Mouse (Mus musculus) natural killer cell, adult 2 months (primary cell): ENCODE measurements around the gene Ppil2.

Experiments used
- DNase-seq, 2 experiments: peaks; one replicate each; pipeline ENCODE4 v3.0.0; 2022; ENCODE audit warnings: low spot score in 2 of 2

Gene Ppil2

GRCm38 (mm10) chr16:17102630-17103220 is 8.3 kb downstream of the Ppil2 start:
- no peak for DNase-seq

GRCm38 (mm10) chr16:17096938-17097337 is 14.1 kb downstream of the Ppil2 start:
- no peak for DNase-seq

DNA sequence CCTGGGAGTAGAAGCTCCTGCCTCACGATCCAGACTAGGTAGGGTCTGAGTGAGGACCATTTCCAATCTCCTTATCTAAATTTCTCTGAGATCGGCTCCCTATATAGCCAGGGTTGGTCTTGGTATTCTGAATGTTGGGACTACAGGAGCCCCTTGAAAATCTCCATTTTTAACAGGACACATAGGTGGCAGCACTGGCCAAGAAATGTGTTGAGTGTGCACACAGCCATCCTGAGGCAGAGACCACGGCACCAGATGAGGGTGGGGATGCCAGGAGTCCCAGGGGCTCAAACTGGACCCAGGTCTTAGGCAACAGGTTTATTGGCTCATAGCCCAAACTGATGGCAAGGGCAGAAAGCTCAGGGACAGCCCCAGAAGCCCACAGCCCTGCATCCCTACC is 22.7 kb downstream of the Ppil2 start:
- DNase-seq, result no peak

GRCm38 (mm10) chr16:17086669-17087193 is 24.3 kb downstream of the Ppil2 start:
- DNase-seq, result peak in 1 of 2 experiments; percentile 7

- DNase-seq, result peak; percentile 28 to 69
Measured at GRCm38 (mm10) chr16:17086241-17086640, 24.8 kb downstream of the Ppil2 start.

DNA sequence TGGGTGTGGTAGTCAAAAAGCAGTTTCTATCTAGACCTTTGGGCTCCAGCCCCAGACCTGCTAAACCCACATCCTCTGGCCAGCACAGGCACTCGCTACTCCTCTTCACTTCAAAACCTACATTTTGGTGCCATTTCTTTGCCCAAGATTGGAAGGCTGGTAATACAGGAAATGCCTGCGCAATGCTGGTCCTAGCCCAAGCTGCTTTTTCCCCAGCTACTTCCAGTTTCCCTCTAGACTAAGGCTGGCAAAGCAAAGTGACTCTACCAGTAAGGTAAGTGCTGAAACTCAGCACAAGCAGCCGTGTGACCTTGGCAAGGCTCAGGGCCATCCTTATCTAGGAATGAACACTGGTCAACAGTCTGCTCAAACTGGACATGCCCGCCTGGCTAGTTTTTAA is 25.4 kb downstream of the Ppil2 start:
- peak; percentile 67 to 83 for DNase-seq

- no peak for DNase-seq
Measured at GRCm38 (mm10) chr16:17082121-17082792, 28.8 kb downstream of the Ppil2 start.

- DNase-seq, result no peak
Measured at GRCm38 (mm10) chr16:17078101-17078500, 33.0 kb downstream of the Ppil2 start.

DNA sequence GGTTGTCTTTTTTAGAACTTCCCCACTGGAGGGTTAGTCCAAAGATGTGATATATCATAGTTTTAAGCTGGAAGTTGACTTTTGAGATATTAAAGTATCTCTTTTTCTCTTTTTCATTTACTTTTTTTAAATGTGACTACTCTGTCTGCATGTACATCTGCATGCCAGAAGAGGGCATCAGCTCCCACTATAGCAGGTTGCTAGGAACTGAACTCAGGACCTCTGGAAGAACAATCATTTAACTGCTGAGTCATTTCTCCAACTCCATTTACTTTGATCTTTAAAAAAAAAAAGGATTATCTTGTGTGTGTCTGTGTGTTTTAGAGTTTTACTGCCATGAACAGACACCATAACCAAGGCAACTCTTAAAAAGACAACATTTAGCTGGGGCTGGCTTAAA is 34.2 kb downstream of the Ppil2 start:
- DNase-seq, result no peak

DNA sequence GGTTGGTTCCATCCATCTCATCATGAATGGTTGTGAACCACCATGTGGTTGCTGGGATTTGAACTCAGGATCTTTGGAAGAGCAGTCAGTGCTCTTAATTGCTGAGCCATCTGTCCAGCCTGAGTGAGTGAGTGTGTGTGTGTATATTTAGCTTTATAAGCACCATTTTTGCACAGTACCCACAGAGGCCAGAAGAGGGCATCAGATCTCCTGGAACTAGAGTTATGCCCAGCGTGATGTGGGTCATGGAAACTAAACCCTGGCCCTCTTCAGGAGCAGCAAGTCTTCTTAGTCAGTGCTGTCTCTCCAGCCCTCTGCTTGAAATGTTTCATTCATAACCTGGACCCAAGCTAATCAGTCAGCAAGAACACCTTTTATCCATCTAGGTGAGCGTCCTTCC is 34.8 kb downstream of the Ppil2 start:
- DNase-seq, result peak; percentile 8 to 12

DNA sequence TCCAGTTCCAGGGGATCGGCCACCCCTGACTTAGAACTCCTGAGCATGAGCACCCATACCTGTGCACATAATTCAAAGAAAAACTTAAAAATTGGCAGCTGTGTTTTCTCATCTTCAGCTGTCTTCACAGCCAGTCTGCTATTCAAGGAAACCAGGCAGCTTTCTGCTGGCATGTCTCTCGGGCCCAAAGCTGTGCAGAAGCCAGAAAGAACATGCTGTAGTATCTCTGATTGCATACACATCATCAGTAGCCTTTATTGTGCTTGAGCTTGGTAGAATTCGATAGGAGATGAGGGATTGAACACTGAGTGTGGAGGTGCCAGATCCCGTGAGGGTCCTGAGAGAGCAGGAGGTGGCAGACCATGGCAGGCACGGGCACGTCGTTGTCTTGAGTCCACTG is 38.1 kb downstream of the Ppil2 start:
- no peak for DNase-seq

DNA sequence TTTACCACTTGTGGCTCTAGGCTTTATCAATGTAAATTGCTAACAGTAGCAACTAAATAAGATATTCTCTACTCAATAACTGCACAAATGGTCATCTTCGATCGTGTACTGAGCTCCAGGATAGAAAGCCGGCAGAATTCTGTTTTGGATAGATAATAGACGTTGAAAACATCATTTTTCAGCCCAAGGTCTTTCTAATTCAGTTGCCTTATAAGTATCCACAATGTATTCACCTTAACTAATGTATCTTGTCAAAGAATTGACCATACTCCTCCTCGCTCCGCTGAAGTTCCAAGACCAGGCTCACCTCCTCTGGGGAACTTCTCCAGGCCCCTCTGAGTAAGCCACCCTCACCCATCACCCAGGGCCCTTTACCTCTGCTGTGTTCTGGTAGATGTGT is 40.3 kb downstream of the Ppil2 start:
- no peak for DNase-seq

- peak; percentile 62 to 63 for DNase-seq
Measured at GRCm38 (mm10) chr16:17069511-17070443, 41.3 kb downstream of the Ppil2 start, which contains the start of gene Ypel1. Ypel1 (plus strand) TSS chr16:17069696.

GRCm38 (mm10) chr16:17067552-17067951 is 43.5 kb downstream of the Ppil2 start:
- no peak for DNase-seq

GRCm38 (mm10) chr16:17062338-17062737 is 48.7 kb downstream of the Ppil2 start:
- DNase-seq, result no peak

DNA sequence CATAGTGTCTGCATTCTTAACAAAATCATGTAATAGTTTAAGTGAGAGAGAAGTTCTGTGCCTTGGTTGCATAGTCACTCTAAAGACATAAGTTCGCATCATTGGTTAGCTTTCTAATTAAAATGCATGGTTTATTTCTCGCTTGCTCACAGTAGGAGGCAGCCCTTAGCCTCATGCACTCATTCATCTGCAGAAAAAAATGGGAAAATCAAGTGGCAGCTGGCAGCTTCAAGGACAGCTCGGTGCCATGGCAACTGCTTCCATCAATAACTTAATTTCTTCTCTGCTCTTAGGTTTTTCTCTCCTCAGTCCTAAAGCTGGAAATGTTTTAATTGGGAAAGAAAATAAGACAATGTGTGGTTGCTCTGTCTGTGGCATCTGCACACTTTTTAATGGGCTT is 55.5 kb downstream of the Ppil2 start:
- DNase-seq, result no peak

- DNase-seq, result no peak
Measured at GRCm38 (mm10) chr16:17053903-17054302, 57.2 kb downstream of the Ppil2 start.

GRCm38 (mm10) chr16:17052087-17052486 is 59.0 kb downstream of the Ppil2 start:
- DNase-seq, result no peak

DNA sequence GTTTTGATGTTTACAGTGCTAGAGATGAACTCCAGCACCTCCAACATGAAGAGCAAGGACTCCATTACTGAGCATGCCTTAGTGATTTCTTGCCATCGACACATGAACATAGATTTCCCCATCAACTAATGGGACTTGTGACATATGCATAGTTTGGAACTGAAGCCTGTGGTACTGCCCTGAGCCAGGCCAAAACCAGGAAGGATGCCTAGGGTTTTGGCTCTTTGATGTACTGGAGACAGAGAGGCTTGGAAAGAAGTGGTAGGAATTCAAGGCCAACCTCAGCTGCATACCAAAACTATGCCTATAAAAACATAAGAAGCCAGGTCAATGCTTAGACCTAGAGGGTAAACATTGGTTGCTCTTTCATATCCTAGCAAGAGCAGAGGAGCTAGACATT is 61.2 kb downstream of the Ppil2 start:
- DNase-seq, result no peak

- no peak for DNase-seq
Measured at GRCm38 (mm10) chr16:17045287-17045686, 65.8 kb downstream of the Ppil2 start.

DNA sequence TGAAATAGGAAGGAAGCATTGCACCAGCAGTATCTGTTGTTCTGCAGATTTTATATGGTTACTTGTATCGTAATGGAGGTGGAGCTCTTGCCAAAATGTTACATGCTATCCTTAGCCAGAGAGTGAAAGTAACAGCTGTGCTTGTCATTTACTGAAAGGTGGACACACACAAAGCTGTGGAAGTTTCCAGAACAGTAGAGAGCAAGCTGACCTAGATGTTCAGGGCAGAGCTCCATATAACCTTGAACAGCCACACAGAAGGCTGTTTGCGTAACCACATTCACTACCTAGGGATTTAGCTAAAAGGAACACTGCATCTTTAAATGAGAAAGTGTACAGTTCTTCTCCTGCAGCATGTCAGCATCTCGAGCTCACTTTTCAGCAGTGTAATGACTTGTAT is 66.7 kb downstream of the Ppil2 start:
- DNase-seq, result no peak

DNA sequence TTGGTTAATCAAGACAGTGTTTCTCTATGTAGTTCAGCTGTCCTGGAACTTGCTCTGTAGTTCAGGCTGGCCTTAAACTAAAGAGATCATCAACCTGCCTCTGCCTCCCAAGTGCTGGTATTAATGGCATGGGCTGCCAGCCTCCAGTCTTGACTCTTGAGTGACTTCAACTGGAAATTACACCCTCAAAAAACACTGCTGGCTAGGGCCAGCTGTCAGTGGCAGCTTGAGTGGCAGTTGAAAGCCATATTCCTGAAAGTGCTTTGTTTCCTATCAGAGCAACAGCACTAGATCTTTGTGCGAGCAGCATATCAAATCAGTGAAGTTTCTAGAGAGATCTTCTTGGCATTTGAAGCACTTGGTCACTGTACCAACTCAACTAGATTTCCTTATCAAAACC is 69.6 kb downstream of the Ppil2 start:
- no peak for DNase-seq
